Mouse (Mus musculus) MEL (cell line): Measurements from ENCODE around the gene Ddx19a. TPM values are rescaled to one million over a fixed set of nuclear protein-coding genes. Genes with fewer than 3 reads are reported as not detected.
"Not testable (repeated sequence)": the region's sequence is repeated elsewhere in the genome, so short reads cannot be mapped to it uniquely, and the experiment has no call there.

Source experiments
- DNase-seq: peaks from one replicate; pipeline ENCODE4 v3.0.0; 2011; ENCODE audit warnings: low read depth, low spot score
- H3K27ac ChIP-seq: 2 replicates; pipeline ENCODE4 v1.5.1; 2012; ENCODE audit warnings: low read depth, mild to moderate bottlenecking, control low read depth, low read length, moderate library complexity; ENCODE audit not compliant: control insufficient read depth
- H3K27me3 ChIP-seq, 2 experiments: fragments of 150-350 bp in 1 of 2; sonication (generic) in 1 of 2; 2 replicates each; pipeline ENCODE4 v1.6.1; 2012; ENCODE audit warnings: low read length in 2 of 2, mild to moderate bottlenecking in 2 of 2, improper control_type of control experiment in 1 of 2, moderate library complexity in 1 of 2; ENCODE audit not compliant: insufficient read depth in 2 of 2, control insufficient read depth in 1 of 2
- H3K36me3 ChIP-seq, 2 experiments: 2 replicates each; pipeline ENCODE4 v1.6.1; 2012 to 2014; ENCODE audit warnings: low read length in 2 of 2, improper control_type of control experiment in 1 of 2, inconsistent platforms in 1 of 2, mild to moderate bottlenecking in 1 of 2; ENCODE audit not compliant: insufficient read depth in 2 of 2, control insufficient read depth in 1 of 2
- H3K4me1 ChIP-seq, 2 experiments: fragments of 150-350 bp in 1 of 2; sonication (generic) in 1 of 2; 2 replicates each; pipeline ENCODE4 v1.6.1; 2012; ENCODE audit warnings: low read length in 2 of 2, improper control_type of control experiment in 1 of 2, mild to moderate bottlenecking in 1 of 2; ENCODE audit not compliant: insufficient read depth in 2 of 2, control insufficient read depth in 1 of 2
- H3K4me3 ChIP-seq, 2 experiments: fragments of 150-350 bp in 1 of 2; sonication (generic) in 1 of 2; 2 replicates each; pipeline ENCODE4 v1.5.1; 2012; ENCODE audit warnings: low read depth in 2 of 2, low read length in 2 of 2, mild to moderate bottlenecking in 2 of 2, moderate library complexity in 2 of 2, control low read depth in 1 of 2, improper control_type of control experiment in 1 of 2; ENCODE audit not compliant: control insufficient read depth in 1 of 2, insufficient read depth in 1 of 2
- H3K79me2 ChIP-seq: 2 replicates; pipeline ENCODE4 v1.6.1; 2012; ENCODE audit warnings: mild to moderate bottlenecking, low read length, moderate library complexity; ENCODE audit not compliant: control insufficient read depth, poor library complexity, insufficient read depth
- H3K9ac ChIP-seq: 2 replicates; pipeline ENCODE4 v1.6.1; 2012; ENCODE audit warnings: low read depth, mild to moderate bottlenecking, control low read depth, low read length, moderate library complexity; ENCODE audit not compliant: control insufficient read depth, poor library complexity, severe bottlenecking
- H3K9me3 ChIP-seq: fragments of 150-350 bp; sonication (generic); replicated peaks from 2 replicates; pipeline ENCODE4 v1.6.1; 2012; ENCODE audit warnings: mild to moderate bottlenecking, low read length, improper control_type of control experiment, moderate library complexity; ENCODE audit not compliant: insufficient read depth
- CTCF ChIP-seq, 3 experiments: IDR thresholded peaks in 2 of 3; conservative IDR thresholded peaks in 1 of 3; 2 replicates each; pipeline ENCODE4 v1.5.1; 2011 to 2012; ENCODE audit warnings: low read length in 3 of 3, low read depth in 2 of 3, mild to moderate bottlenecking in 2 of 3, improper control_type of control experiment in 1 of 3, inconsistent platforms in 1 of 3, mixed read lengths in 1 of 3, moderate library complexity in 1 of 3; ENCODE audit not compliant: control insufficient read depth in 1 of 3, insufficient read depth in 1 of 3, poor library complexity in 1 of 3, severe bottlenecking in 1 of 3
- ETS1 ChIP-seq: IDR thresholded peaks from 2 replicates; pipeline ENCODE4 v1.6.1; 2012; ENCODE audit warnings: low read depth, mild to moderate bottlenecking, inconsistent platforms, low read length, improper control_type of control experiment, moderate library complexity
- GATA1 ChIP-seq: IDR thresholded peaks from 2 replicates; pipeline ENCODE4 v1.6.1; 2011; ENCODE audit warnings: low read depth, low read length, improper control_type of control experiment
- MAX ChIP-seq: IDR thresholded peaks from 2 replicates; pipeline ENCODE4 v1.6.1; 2011; ENCODE audit warnings: low read length, improper control_type of control experiment
- MYB ChIP-seq: IDR thresholded peaks from 2 replicates; pipeline ENCODE4 v1.6.1; 2011; ENCODE audit warnings: mild to moderate bottlenecking, low read depth, low read length, improper control_type of control experiment
- MYC ChIP-seq: IDR thresholded peaks from 2 replicates; pipeline ENCODE4 v1.6.1; 2011; ENCODE audit warnings: low read depth, mild to moderate bottlenecking, low read length, improper control_type of control experiment, moderate library complexity
- POLR2AphosphoS2 ChIP-seq: IDR thresholded peaks from 2 replicates; pipeline ENCODE4 v1.6.1; 2011; ENCODE audit warnings: low read length, improper control_type of control experiment
- POLR2AphosphoS5 ChIP-seq: IDR thresholded peaks from 2 replicates; pipeline ENCODE4 v1.6.1; 2012; ENCODE audit warnings: low read depth, borderline replicate concordance, mild to moderate bottlenecking, inconsistent platforms, low read length, moderate library complexity, mixed read lengths
- RAD21 ChIP-seq: IDR thresholded peaks from 2 replicates; pipeline ENCODE4 v1.6.1; 2011; ENCODE audit warnings: mild to moderate bottlenecking, low read depth, low read length, improper control_type of control experiment
- RCOR1 ChIP-seq: IDR thresholded peaks from 2 replicates; pipeline ENCODE4 v1.6.1; 2012; ENCODE audit warnings: low read depth, mild to moderate bottlenecking, inconsistent platforms, low read length, improper control_type of control experiment
- SMC3 ChIP-seq: IDR thresholded peaks from 2 replicates; pipeline ENCODE4 v1.6.1; 2011; ENCODE audit warnings: low read depth, low read length, improper control_type of control experiment
- TCF12 ChIP-seq: IDR thresholded peaks from 2 replicates; pipeline ENCODE4 v1.6.1; 2014; ENCODE audit warnings: low read depth, mild to moderate bottlenecking, inconsistent platforms, low read length, improper control_type of control experiment, moderate library complexity
- USF1 ChIP-seq: IDR thresholded peaks from 2 replicates; pipeline ENCODE4 v1.6.1; 2014; ENCODE audit warnings: low read depth, mild to moderate bottlenecking, inconsistent platforms, low read length, improper control_type of control experiment, moderate library complexity
- USF2 ChIP-seq, 2 experiments: IDR thresholded peaks; 2 replicates each; pipeline ENCODE4 v1.6.1; 2011 to 2012; ENCODE audit warnings: improper control_type of control experiment in 2 of 2, low read length in 2 of 2, borderline replicate concordance in 1 of 2, inconsistent platforms in 1 of 2, low read depth in 1 of 2, mild to moderate bottlenecking in 1 of 2; ENCODE audit not compliant: insufficient read depth in 1 of 2
- ZC3H11A ChIP-seq: IDR thresholded peaks from 2 replicates; pipeline ENCODE4 v1.6.1; 2012; ENCODE audit warnings: low read depth, mild to moderate bottlenecking, inconsistent platforms, low read length, improper control_type of control experiment
- ZKSCAN1 ChIP-seq: IDR thresholded peaks from 2 replicates; pipeline ENCODE4 v1.6.1; 2012; ENCODE audit warnings: low read depth, mild to moderate bottlenecking, inconsistent platforms, low read length, improper control_type of control experiment, moderate library complexity
- ZNF384 ChIP-seq: IDR thresholded peaks from 2 replicates; pipeline ENCODE4 v1.6.1; 2012; ENCODE audit warnings: low read depth, mild to moderate bottlenecking, inconsistent platforms, low read length, improper control_type of control experiment
- polyA plus RNA-seq, 2 experiments: library from polyadenylated mRNA; stranded (reverse) in 1 of 2; unstranded in 1 of 2; fragments of >175 nt in 1 of 2; fragments of >200 nt in 1 of 2; gene quantifications; 2 replicates each; pipeline versions ENCODE4 v1.2.1 to v1.2.4; 2012; ENCODE audit warnings: low replicate concordance in 2 of 2, low read depth in 1 of 2; ENCODE audit not compliant: insufficient read length in 2 of 2, insufficient read depth in 1 of 2, missing spikeins in 1 of 2
- total RNA-seq: library from RNA; depleted of rRNA; stranded (reverse); fragments of 300-350 nt; gene quantifications from 2 replicates; pipeline ENCODE4 v1.2.3, GENCODE M21; 2012

Ddx19a gene
- total and polyA plus RNA-seq, 3 experiments = 17.0 to 168 (median 59.0) TPM

DNA sequence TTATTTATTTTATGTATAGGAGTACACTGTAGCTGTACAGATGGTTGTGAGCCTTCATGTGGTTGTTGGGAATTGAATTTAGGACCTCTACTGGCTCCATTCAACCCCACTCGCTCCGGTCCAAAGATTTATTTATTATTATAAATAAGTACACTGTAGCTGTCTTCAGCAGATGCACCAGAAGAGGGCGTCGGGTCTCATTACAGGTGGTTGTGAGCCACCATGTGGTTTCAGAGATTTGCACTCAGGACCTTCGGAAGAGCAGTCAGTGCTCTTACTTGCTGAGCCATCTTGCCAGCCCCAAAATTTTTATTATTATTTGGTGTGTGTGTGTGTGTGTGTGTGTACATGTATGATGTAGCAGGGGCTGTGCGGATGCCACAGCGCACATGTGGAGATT, 39.0 kb downstream of the Ddx19a start:
- not testable (repeated sequence) for H3K4me1 ChIP-seq, H3K9me3 ChIP-seq, H3K36me3 ChIP-seq, H3K27ac ChIP-seq, H3K9ac ChIP-seq, H3K4me3 ChIP-seq, H3K27me3 ChIP-seq, H3K79me2 ChIP-seq
- TF ChIP-seq RAD21 = peak; percentile 24
- peak; percentile 42 for TF ChIP-seq SMC3
- peak in 2 of 3 experiments; percentile 43 to 46; a peak in 4 of 6 replicates for TF ChIP-seq CTCF (IDR thresholded peaks at IDR 0.05 in 2 of 3, conservative IDR thresholded peaks at IDR 0.05 in 1 of 3; ENCODE audit: control insufficient read depth in 1 of 3, insufficient read depth in 1 of 3, low read depth in 2 of 3, low read length in 3 of 3, poor library complexity in 1 of 3, severe bottlenecking in 1 of 3)
- 0 out of 2 replicates have a peak, but pooled peaks have one; percentile 30 for TF ChIP-seq ZC3H11A
- peak; percentile 55; the same call in 1 of the 2 replicates for TF ChIP-seq MYC
- peak; percentile 47 for DNase-seq

DNA sequence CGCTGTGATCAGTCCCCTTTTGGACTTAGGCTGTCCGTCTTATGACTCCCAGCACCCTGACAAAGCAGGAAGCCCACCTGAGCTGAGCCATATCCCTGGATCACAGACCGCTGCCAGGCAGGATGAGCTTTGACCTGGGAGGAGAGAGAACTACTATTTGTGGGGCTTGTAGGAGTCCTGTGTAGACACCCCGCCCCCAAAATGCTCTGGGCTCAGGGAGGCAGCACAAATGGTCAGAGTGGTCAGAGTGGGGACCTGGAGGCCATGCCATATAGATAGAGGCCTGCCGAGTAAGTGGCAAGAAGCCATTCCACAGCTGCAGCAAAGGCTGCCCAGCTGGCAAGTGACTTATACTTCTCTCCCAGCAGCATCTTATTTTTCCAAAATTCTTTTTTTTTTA, 39.5 kb downstream of the Ddx19a start:
- no peaks in the 10 kb centered on the region for H3K27me3 ChIP-seq
- H3K4me1 ChIP-seq = peaks cover 2 to 6% of the 10 kb centered on the region in 2 experiments; a peak in 2 of 4 replicates
- H3K36me3 ChIP-seq = peaks cover 0 to 4% of the 10 kb centered on the region in 2 experiments; a peak in 2 of 4 replicates
- H3K9me3 ChIP-seq = no peaks in the 10 kb centered on the region
- no peak overlapping the region for H3K4me3 ChIP-seq
- H3K79me2 ChIP-seq = no peaks in the 10 kb centered on the region
- TF ChIP-seq RCOR1 = no peak
- TF ChIP-seq MYC = no peak
- no peak for TF ChIP-seq ETS1
- TF ChIP-seq POLR2AphosphoS2 = no peak
- no peak for TF ChIP-seq GATA1
- no peak for TF ChIP-seq MAX
- no peak for TF ChIP-seq ZNF384
- no peak for TF ChIP-seq USF1
- no peak for TF ChIP-seq ZC3H11A
- no peak for TF ChIP-seq USF2 (IDR thresholded peaks at IDR 0.05; ENCODE audit: borderline replicate concordance in 1 of 2, insufficient read depth in 1 of 2, low read depth in 1 of 2, low read length in 2 of 2)
- TF ChIP-seq CTCF (IDR thresholded peaks at IDR 0.05 in 2 of 3, conservative IDR thresholded peaks at IDR 0.05 in 1 of 3; ENCODE audit: control insufficient read depth in 1 of 3, insufficient read depth in 1 of 3, low read depth in 2 of 3, low read length in 3 of 3, poor library complexity in 1 of 3, severe bottlenecking in 1 of 3) = no peak
- TF ChIP-seq MYB = no peak
- no peak for TF ChIP-seq TCF12
- no peak for TF ChIP-seq POLR2AphosphoS5
- no peak for TF ChIP-seq ZKSCAN1
- TF ChIP-seq, all 39 proteins: peak for 0
- Histone ChIP-seq H3K9ac (no peak overlapping the region), H3K27ac (no peak overlapping the region)
- DNase-seq = no peak
